8 mouse cellular contexts compared by ENCODE assay signal in genomic region chr3:96561946-96562681, GRCm38 (mm10). TPM values are rescaled to one million over a fixed set of nuclear protein-coding genes. Genes with fewer than 3 reads are reported as not detected.
DNase-seq lines count a peak whose midpoint lies in the region; ATAC-seq lines count a peak whose summit lies in the region.

No protein-coding gene starts in this region.

- DNase-seq in adipocyte (ENCODE audit: low spot score), result peak; percentile 94
- DNase-seq in lung, postnatal 10 days, result peak; percentile 64
- no peak for DNase-seq in layer of hippocampus, adult 8-10 months (ENCODE audit: low spot score in 2 of 2)

- peaks cover 21% of the 10 kb centered on the region for H3K36me3 ChIP-seq in hindbrain, embryonic 12.5 days
- peaks cover 21% of the 10 kb centered on the region for H3K36me3 ChIP-seq in hindbrain, embryonic 13.5 days
- H3K36me3 ChIP-seq in hindbrain, embryonic 15.5 days, result peaks cover 12% of the 10 kb centered on the region; the same call in 1 of the 2 replicates

- H3K4me1 ChIP-seq in hindbrain, embryonic 12.5 days, result peaks cover 35% of the 10 kb centered on the region
- H3K4me1 ChIP-seq in hindbrain, embryonic 13.5 days (replicated peaks), result peaks cover 41% of the 10 kb centered on the region
- peaks cover 39% of the 10 kb centered on the region for H3K4me1 ChIP-seq in hindbrain, embryonic 15.5 days (replicated peaks)

- H3K9ac ChIP-seq in hindbrain, embryonic 12.5 days, result no peak overlapping the region
- no peak overlapping the region for H3K9ac ChIP-seq in hindbrain, embryonic 13.5 days
- H3K9ac ChIP-seq in hindbrain, embryonic 15.5 days, result no peak overlapping the region

- H3K9me3 ChIP-seq in hindbrain, embryonic 12.5 days (replicated peaks), result no peaks in the 10 kb centered on the region
- no peaks in the 10 kb centered on the region for H3K9me3 ChIP-seq in hindbrain, embryonic 13.5 days
- H3K9me3 ChIP-seq in hindbrain, embryonic 15.5 days, result no peaks in the 10 kb centered on the region

- 59% methylated on average over 10 of the region's 10 CpGs for WGBS in hindbrain, embryonic 12.5 days
- WGBS in hindbrain, embryonic 13.5 days, result 60% methylated on average over 10 of the region's 10 CpGs
- 51% methylated on average over 10 of the region's 10 CpGs for WGBS in hindbrain, embryonic 15.5 days

- H3K4me3 ChIP-seq in hindbrain, embryonic 12.5 days, result no peak overlapping the region
- no peak overlapping the region for H3K4me3 ChIP-seq in hindbrain, embryonic 13.5 days
- H3K4me3 ChIP-seq in hindbrain, embryonic 15.5 days, result no peak overlapping the region

- no peak for ATAC-seq in hindbrain, embryonic 12.5 days (ENCODE audit: low FRiP score)
- no peak for ATAC-seq in hindbrain, embryonic 13.5 days (ENCODE audit: low FRiP score)
- no peak for ATAC-seq in hindbrain, embryonic 15.5 days (ENCODE audit: low FRiP score, low read depth)
- no peak for ATAC-seq in inflammation-experienced regulatory T-cells, adult 6 months
- no peak for ATAC-seq in cerebellum, adult (ENCODE audit: insufficient number of reproducible peaks, low FRiP score, low TSS enrichment)

- H3K27me3 ChIP-seq in hindbrain, embryonic 12.5 days, result no peaks in the 10 kb centered on the region
- no peaks in the 10 kb centered on the region for H3K27me3 ChIP-seq in hindbrain, embryonic 13.5 days
- H3K27me3 ChIP-seq in hindbrain, embryonic 15.5 days, result no peaks in the 10 kb centered on the region

- H3K27ac ChIP-seq in hindbrain, embryonic 12.5 days, result peak overlapping the region; percentile 52; the same call in 1 of the 2 replicates
- no peak overlapping the region for H3K27ac ChIP-seq in hindbrain, embryonic 13.5 days
- H3K27ac ChIP-seq in hindbrain, embryonic 15.5 days (replicated peaks), result peak overlapping the region; percentile 38; the same call in 1 of the 2 replicates

- H3K4me2 ChIP-seq in hindbrain, embryonic 12.5 days (replicated peaks), result no peak overlapping the region
- no peak overlapping the region for H3K4me2 ChIP-seq in hindbrain, embryonic 13.5 days
- H3K4me2 ChIP-seq in hindbrain, embryonic 15.5 days, result 0 out of 2 replicates have a peak overlapping the region, but pooled peaks have one; percentile 14

RNA-seq across cellular contexts. Expression of gene Txnip, which starts 4.4 kb away (rescaled TPM):
- 58.7 and 59.9 TPM in 2 replicates for polyA plus RNA-seq in hindbrain, embryonic 12.5 days (2016; fragmentation: Nextera tagmentation; extraction: Ambion mirVana)
- polyA plus RNA-seq in hindbrain, embryonic 13.5 days (2015; fragmentation: Nextera tagmentation; extraction: Ambion mirVana), result 60.5 and 67.6 TPM in 2 replicates
- 48.2 and 53.0 TPM in 2 replicates for polyA plus RNA-seq in hindbrain, embryonic 15.5 days (2015; fragmentation: Nextera tagmentation; extraction: Ambion mirVana)
- 100 to 1,000 TPM; 160 to 366 (median 354) TPM for polyA plus RNA-seq in inflammation-experienced regulatory T-cells, adult 6 months (2017; shearing (Covaris generic))
- total RNA-seq in layer of hippocampus, adult 8-10 months (2022), result 10 to 100 TPM; 23.9 to 39.1 (median 31.6) TPM

RNA-seq across cellular contexts. Expression of gene Gm16253, which starts 14.7 kb away (rescaled TPM):
- polyA plus RNA-seq in hindbrain, embryonic 12.5 days (2016; fragmentation: Nextera tagmentation; extraction: Ambion mirVana), result 1.3 and 1.7 TPM in 2 replicates
- 1.2 and 1.6 TPM in 2 replicates for polyA plus RNA-seq in hindbrain, embryonic 13.5 days (2015; fragmentation: Nextera tagmentation; extraction: Ambion mirVana)
- polyA plus RNA-seq in hindbrain, embryonic 15.5 days (2015; fragmentation: Nextera tagmentation; extraction: Ambion mirVana), result 1.8 and 2.2 TPM in 2 replicates
- 1 to 10 TPM in 1 of 3 experiments, not detected in 2; 2.1 TPM for polyA plus RNA-seq in inflammation-experienced regulatory T-cells, adult 6 months (2017; shearing (Covaris generic))
- not detected for total RNA-seq in layer of hippocampus, adult 8-10 months (2022)

RNA-seq across cellular contexts. Expression of gene Polr3gl, which starts 31.9 kb away (rescaled TPM):
- polyA plus RNA-seq in hindbrain, embryonic 12.5 days (2016; fragmentation: Nextera tagmentation; extraction: Ambion mirVana), result 40.0 and 42.3 TPM in 2 replicates
- 38.3 and 39.3 TPM in 2 replicates for polyA plus RNA-seq in hindbrain, embryonic 13.5 days (2015; fragmentation: Nextera tagmentation; extraction: Ambion mirVana)
- 36.8 and 38.8 TPM in 2 replicates for polyA plus RNA-seq in hindbrain, embryonic 15.5 days (2015; fragmentation: Nextera tagmentation; extraction: Ambion mirVana)
- polyA plus RNA-seq in inflammation-experienced regulatory T-cells, adult 6 months (2017; shearing (Covaris generic)), result 10 to 100 TPM; 26.9 to 48.9 (median 33.8) TPM
- 10 to 100 TPM; 30.1 to 38.6 (median 32.5) TPM for total RNA-seq in layer of hippocampus, adult 8-10 months (2022)

RNA-seq across cellular contexts. Expression of gene Ankrd34a, which starts 34.3 kb away (rescaled TPM):
- 4.6 and 5.1 TPM in 2 replicates for polyA plus RNA-seq in hindbrain, embryonic 12.5 days (2016; fragmentation: Nextera tagmentation; extraction: Ambion mirVana)
- 9.7 and 10.5 TPM in 2 replicates for polyA plus RNA-seq in hindbrain, embryonic 13.5 days (2015; fragmentation: Nextera tagmentation; extraction: Ambion mirVana)
- polyA plus RNA-seq in hindbrain, embryonic 15.5 days (2015; fragmentation: Nextera tagmentation; extraction: Ambion mirVana), result 16.7 and 19.9 TPM in 2 replicates
- polyA plus RNA-seq in inflammation-experienced regulatory T-cells, adult 6 months (2017; shearing (Covaris generic)), result under 1 TPM in 1 of 3 experiments, not detected in 2; 0.17 TPM
- 10 to 100 TPM; 49.5 to 56.2 (median 52.6) TPM for total RNA-seq in layer of hippocampus, adult 8-10 months (2022)

RNA-seq across cellular contexts. Expression of gene Hfe2, which starts 37.1 kb away (rescaled TPM):
- polyA plus RNA-seq in hindbrain, embryonic 12.5 days (2016; fragmentation: Nextera tagmentation; extraction: Ambion mirVana), result 0.70 and 2.5 TPM in 2 replicates
- 0.89 and 0.92 TPM in 2 replicates for polyA plus RNA-seq in hindbrain, embryonic 13.5 days (2015; fragmentation: Nextera tagmentation; extraction: Ambion mirVana)
- 1.9 and 2.0 TPM in 2 replicates for polyA plus RNA-seq in hindbrain, embryonic 15.5 days (2015; fragmentation: Nextera tagmentation; extraction: Ambion mirVana)
- polyA plus RNA-seq in inflammation-experienced regulatory T-cells, adult 6 months (2017; shearing (Covaris generic)), result not detected
- under 1 TPM in 2 of 4 experiments, not detected in 2; 0.16 to 0.22 TPM for total RNA-seq in layer of hippocampus, adult 8-10 months (2022)

Comparison
In these comparisons a context has a peak if more than half of its experiments do, and no peak if none do; other contexts are left out.
1. DNase-seq: peak in adipocyte (single experiment) and lung, postnatal 10 days (single experiment); none in layer of hippocampus, adult 8-10 months (0 of 2).